Mouse (Mus musculus): ENCODE data around the gene Gm10392. TPM values are rescaled to one million over a fixed set of nuclear protein-coding genes. Genes with fewer than 3 reads are reported as not detected.

Gene Gm10392
- total RNA-seq, 2 experiments from 2014 or later, result not detected

DNA sequence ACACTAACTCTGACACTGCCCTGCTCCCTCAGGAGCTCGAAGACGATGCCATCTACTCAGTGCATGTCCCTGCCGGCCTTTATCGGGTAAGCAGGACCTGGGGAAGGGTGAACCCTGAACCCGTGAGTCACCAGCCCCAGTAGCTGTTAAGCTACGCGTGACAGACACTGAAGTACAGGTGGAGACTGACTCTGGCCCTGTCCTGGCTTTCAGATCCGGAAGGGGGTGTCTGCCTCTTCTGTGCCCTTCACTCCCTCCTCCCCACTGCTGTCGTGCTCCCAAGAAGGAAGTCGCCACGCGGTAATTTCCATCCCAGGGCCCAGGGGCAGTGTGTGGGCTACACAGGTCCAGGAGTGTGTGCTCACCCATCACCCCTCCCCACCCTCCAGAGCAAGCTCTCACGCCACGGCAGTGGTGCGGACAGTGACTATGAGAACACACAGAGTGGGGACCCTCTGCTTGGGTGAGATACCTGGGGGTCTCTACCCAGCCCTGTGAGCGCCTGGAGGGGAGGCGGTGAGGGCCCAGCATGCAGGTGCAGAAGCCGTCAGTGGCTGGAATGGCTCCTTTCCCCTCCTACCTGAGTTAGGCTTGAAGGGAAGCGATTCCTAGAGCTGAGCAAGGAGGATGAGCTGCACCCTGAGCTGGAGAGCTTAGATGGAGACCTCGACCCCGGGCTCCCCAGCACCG lies 13.6 kb downstream of the Gm10392 start:
- Histone ChIP-seq H3K27ac (no peak overlapping the region), H3K4me3 (no peak overlapping the region)
- DNase-seq, result no peak
- no peak for TF ChIP-seq CTCF (IDR thresholded peaks at IDR 0.05)
- intact Hi-C loops (cut with DNase I), result loop anchor here (5.0 to 10.0 kb wide), 2 partner anchors 127 to 401 kb away; no protein-coding TSS in a partner anchor

DNA sequence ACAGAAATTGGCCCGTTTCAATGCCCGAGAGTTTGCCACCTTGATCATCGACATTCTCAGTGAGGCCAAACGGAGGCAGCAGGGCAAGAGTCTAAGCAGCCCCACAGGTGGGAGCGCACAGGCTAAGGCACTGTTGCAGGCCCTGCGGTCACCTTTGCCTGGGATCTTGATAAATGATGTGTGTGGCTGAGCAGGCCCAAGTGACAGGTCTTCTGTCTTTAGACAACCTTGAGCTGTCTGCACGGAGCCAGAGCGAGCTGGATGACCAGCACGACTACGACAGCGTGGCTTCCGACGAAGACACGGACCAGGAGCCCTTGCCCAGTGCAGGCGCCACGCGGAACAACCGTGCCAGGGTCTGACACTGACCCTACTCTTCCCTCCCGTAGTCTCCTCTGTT lies 14.6 kb downstream of the Gm10392 start:
- no peak for TF ChIP-seq CTCF (IDR thresholded peaks at IDR 0.05)
- intact Hi-C loops (cut with DNase I), result loop anchor here (5.0 to 10.0 kb wide), 2 partner anchors 37 to 400 kb away; no protein-coding TSS in a partner anchor
- Histone ChIP-seq H3K27ac (no peak overlapping the region; the same call in 1 of the 2 replicates), H3K4me3 (peak overlapping the region; percentile 43; the same call in 1 of the 2 replicates)
- DNase-seq, result no peak

- no peak for TF ChIP-seq CTCF (IDR thresholded peaks at IDR 0.05)
- DNase-seq, result peak; percentile 77
- H3K27ac ChIP-seq, result peak overlapping the region; percentile 70
- H3K4me3 ChIP-seq, result peak overlapping the region; percentile 43
- intact Hi-C loops (cut with DNase I), result loop anchor here (5.0 to 10.0 kb wide), 2 partner anchors 36 to 399 kb away; no protein-coding TSS in a partner anchor
Measured at GRCm38 (mm10) chr11:77503511-77503910, 15.5 kb downstream of the Gm10392 start.

- H3K4me3 ChIP-seq, result no peak overlapping the region
- no peak for TF ChIP-seq CTCF (IDR thresholded peaks at IDR 0.05)
- peak overlapping the region; percentile 70 for H3K27ac ChIP-seq
- intact Hi-C loops (cut with DNase I), result loop anchor here (5.0 to 10.0 kb wide), 2 partner anchors 35 to 398 kb away; no protein-coding TSS in a partner anchor
- no peak for DNase-seq
Measured at GRCm38 (mm10) chr11:77502481-77502880, 16.5 kb downstream of the Gm10392 start.

- no peak overlapping the region for H3K27ac ChIP-seq
- intact Hi-C loops (cut with DNase I), result loop anchor here (5.0 to 10.0 kb wide), 2 partner anchors 35 to 397 kb away; no protein-coding TSS in a partner anchor
- no peak for DNase-seq
- TF ChIP-seq CTCF (IDR thresholded peaks at IDR 0.05), result no peak
- no peak overlapping the region for H3K4me3 ChIP-seq
Measured at GRCm38 (mm10) chr11:77501971-77502370, 17.0 kb downstream of the Gm10392 start.

DNA sequence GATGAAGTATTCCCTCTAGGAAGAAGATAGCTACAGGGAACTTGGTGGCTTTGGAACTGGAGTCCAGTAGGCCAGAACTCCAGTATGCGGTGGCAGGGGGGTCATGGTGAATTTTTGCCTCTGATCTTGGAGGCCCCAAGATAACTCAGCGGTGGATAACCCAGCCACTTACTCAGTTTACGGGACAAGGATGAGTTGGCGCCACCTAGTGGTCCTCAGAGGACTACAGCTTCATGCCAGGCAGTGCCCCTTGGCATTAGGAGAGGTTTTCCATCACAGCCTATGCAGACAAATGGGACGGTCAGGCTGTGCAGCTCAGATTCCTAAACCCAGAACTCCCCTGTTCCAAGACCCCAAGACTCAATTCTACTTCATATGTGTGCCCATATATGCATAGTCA lies 17.6 kb downstream of the Gm10392 start:
- Histone ChIP-seq H3K27ac (peak overlapping the region; percentile 46; the same call in 1 of the 2 replicates), H3K4me3 (no peak overlapping the region)
- TF ChIP-seq CTCF (IDR thresholded peaks at IDR 0.05), result peak; percentile 95; the same call in 1 of the 2 replicates
- intact Hi-C loops (cut with DNase I), result loop anchor here (5.0 to 10.0 kb wide), 2 partner anchors 34 to 397 kb away; no protein-coding TSS in a partner anchor
- peak; percentile 88 for DNase-seq

- peak overlapping the region; percentile 46; the same call in 1 of the 2 replicates for H3K27ac ChIP-seq
- intact Hi-C loops (cut with DNase I), result loop anchor here (5.0 to 10.0 kb wide), 2 partner anchors 33 to 396 kb away; no protein-coding TSS in a partner anchor
- no peak for DNase-seq
- no peak overlapping the region for H3K4me3 ChIP-seq
- no peak for TF ChIP-seq CTCF (IDR thresholded peaks at IDR 0.05)
Measured at GRCm38 (mm10) chr11:77500361-77501325, 18.4 kb downstream of the Gm10392 start.

GRCm38 (mm10) chr11:77499354-77499753 lies 19.6 kb downstream of the Gm10392 start:
- peak; percentile 53 for DNase-seq
- TF ChIP-seq CTCF (IDR thresholded peaks at IDR 0.05), result no peak
- no peak overlapping the region for H3K4me3 ChIP-seq
- H3K27ac ChIP-seq, result peak overlapping the region; percentile 43; the same call in 1 of the 2 replicates
- intact Hi-C loops (cut with DNase I), result no loop called here

- DNase-seq, result no peak
- intact Hi-C loops (cut with DNase I), result no loop called here
- H3K4me3 ChIP-seq, result peak overlapping the region; percentile 50
- TF ChIP-seq CTCF (IDR thresholded peaks at IDR 0.05), result no peak
- H3K27ac ChIP-seq, result peak overlapping the region; percentile 90
Measured at GRCm38 (mm10) chr11:77498261-77499139, 20.5 kb downstream of the Gm10392 start.

GRCm38 (mm10) chr11:77497851-77498250 lies 21.1 kb downstream of the Gm10392 start:
- Histone ChIP-seq H3K4me3 (peak overlapping the region; percentile 50), H3K27ac (peak overlapping the region; percentile 90)
- no peak for DNase-seq
- intact Hi-C loops (cut with DNase I), result no loop called here
- no peak for TF ChIP-seq CTCF (IDR thresholded peaks at IDR 0.05)

DNA sequence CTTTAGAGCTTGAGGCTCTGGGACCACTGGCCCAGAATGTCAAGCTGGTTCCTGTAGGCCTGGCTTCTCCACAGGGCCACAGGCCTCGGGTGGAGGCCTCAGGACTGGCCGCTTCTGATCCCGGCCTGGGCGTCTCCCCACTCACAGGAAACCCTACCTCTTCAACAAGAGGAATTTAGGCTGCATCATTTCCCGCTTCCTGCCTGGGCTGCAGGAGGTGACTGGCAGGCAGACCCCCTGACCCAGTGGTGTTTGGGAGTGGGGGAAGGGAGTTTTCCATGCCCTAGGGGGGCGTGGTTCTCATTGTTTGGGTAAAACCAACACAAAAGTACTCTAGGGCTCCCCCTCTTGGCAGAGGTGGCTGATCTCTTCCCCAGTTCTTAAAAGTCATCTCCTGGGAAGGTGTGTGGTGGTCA lies 21.6 kb downstream of the Gm10392 start:
- intact Hi-C loops (cut with DNase I), result no loop called here
- DNase-seq, result peak; percentile 58
- H3K27ac ChIP-seq, result peak overlapping the region; percentile 90

More for the DNA sequence above, 21.6 kb downstream of the Gm10392 start:
- H3K4me3 ChIP-seq, result peak overlapping the region; percentile 50
- TF ChIP-seq CTCF (IDR thresholded peaks at IDR 0.05), result peak; percentile 59
